Mouse (Mus musculus) brain, embryonic 14.5 days (tissue): ENCODE measurements around the gene Tspan14.

Experiments
- CTCF ChIP-seq: fragments of 200-500 bp; IDR thresholded peaks from 2 replicates; pipeline ENCODE4 v1.5.1; 2012; ENCODE audit warnings: inconsistent platforms, mild to moderate bottlenecking, moderate library complexity, borderline replicate concordance; ENCODE audit not compliant: insufficient read depth, insufficient read length; ENCODE audit errors: extremely low read depth
- POLR2A ChIP-seq: fragments of 200-500 bp; IDR thresholded peaks from 2 replicates; pipeline ENCODE4 v1.6.1; 2012; ENCODE audit warnings: mild to moderate bottlenecking, inconsistent platforms, borderline replicate concordance; ENCODE audit not compliant: poor library complexity, insufficient read depth, insufficient read length, severe bottlenecking; ENCODE audit errors: extremely low read depth

DNA sequence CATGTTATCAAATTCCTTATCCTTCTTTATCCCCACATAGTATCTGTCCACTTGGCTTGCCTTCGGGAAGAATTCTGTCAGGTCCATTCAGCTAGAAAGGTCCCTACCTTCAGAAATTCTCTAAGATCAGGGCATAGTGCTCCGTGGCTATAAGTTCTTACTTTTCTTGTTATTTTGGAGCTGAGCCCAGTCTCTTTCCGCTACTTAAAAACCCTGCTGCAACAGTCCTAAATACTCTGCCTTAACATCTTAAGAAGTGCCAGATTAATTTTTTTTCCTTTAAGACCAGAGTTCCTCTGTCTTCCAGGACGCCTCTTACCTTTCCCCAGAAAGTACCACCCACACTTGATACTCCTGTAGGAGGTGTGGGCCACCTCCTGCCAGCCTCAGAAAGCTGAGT, 6.4 kb downstream of the Tspan14 start:
- no peak for TF ChIP-seq POLR2A
- TF ChIP-seq CTCF, result no peak
